Mouse (Mus musculus): Measurements from ENCODE around the gene Arhgef17. TPM values are rescaled to one million over a fixed set of nuclear protein-coding genes. Genes with fewer than 3 reads are reported as not detected.

The Arhgef17 gene
- total RNA-seq, 1 experiment, result 23.2 TPM

DNA sequence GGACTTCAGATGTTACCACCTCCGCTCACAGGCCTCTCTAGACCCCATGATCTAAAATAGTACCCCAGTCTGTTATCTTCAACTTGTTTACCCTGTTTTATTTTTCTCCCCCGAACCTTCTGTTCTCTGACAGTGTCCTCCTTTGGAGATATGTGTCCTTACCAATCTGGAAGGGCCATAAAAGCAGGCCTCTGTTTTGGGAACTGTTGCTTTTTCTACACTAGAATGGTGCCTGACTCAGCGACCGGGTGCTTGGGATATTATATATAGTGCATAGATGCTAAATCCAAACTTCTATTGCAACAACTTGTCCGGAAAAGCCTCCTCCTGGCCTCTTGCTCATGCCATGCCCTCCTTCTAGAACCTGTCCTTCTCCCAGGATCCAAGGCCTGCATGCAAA, 7.7 kb downstream of the Arhgef17 start:
- Histone ChIP-seq H3K36me3 (ENCODE audit: control insufficient read depth, insufficient read depth, low read length, poor library complexity, severe bottlenecking) (peaks cover 14% of the 10 kb centered on the region; the same call in 1 of the 2 replicates), H3K9ac (ENCODE audit: insufficient read depth, low read depth, low read length, poor library complexity, severe bottlenecking) (no peak overlapping the region), H3K27ac (ENCODE audit: insufficient read depth, low read depth, low read length, poor library complexity, severe bottlenecking) (no peak overlapping the region), H3K4me1 (ENCODE audit: control insufficient read depth in 2 of 2, insufficient read depth in 2 of 2, low read length in 2 of 2, poor library complexity in 1 of 2) (peaks cover 5 to 32% of the 10 kb centered on the region in 2 experiments), H3K4me3 (ENCODE audit: insufficient read depth in 1 of 2, low read depth in 1 of 2, low read length in 2 of 2, poor library complexity in 1 of 2, severe bottlenecking in 1 of 2) (no peak overlapping the region), H3K9me3 (ENCODE audit: control insufficient read depth, insufficient read depth, low read depth, low read length) (no peaks in the 10 kb centered on the region)
- in situ Hi-C loops (cut with MboI; ENCODE audit: low sequenced_read_pairs in 2 of 2, unreplicated experiment in 2 of 2), result no loop called here
- TF ChIP-seq ZNF384 (IDR thresholded peaks at IDR 0.05; ENCODE audit: low read depth, low read length) (no peak), ZC3H11A (IDR thresholded peaks at IDR 0.05; ENCODE audit: borderline replicate concordance, low read depth, low read length) (no peak), HCFC1 (IDR thresholded peaks at IDR 0.05; ENCODE audit: borderline replicate concordance, insufficient read depth, low read length) (no peak), MAFK (IDR thresholded peaks at IDR 0.05; ENCODE audit: insufficient read depth, low read depth, low read length) (no peak), CHD2 (IDR thresholded peaks at IDR 0.05; ENCODE audit: low read depth, low read length) (no peak)
- no peak for DNase-seq (ENCODE audit: low read depth, low spot score)

DNA sequence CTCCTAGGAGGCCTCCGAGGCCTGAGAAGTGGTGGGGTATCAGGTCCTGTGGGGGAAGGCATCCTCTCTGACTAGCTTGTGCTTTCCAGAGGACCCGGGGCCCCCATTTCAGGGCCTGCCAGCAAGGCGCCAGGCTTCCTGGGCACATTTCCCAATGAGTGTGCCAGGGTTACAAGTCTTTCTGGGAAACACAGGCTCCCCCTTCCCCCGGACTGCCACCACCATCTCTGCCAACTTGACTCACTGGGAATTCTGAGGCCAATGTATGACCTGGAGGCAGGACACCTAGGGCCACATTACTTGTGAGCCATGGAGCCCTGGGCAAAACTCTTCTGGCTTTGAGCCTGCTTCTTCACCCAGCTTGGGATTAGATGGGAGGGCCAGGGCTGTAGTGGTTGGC, 9.0 kb downstream of the Arhgef17 start:
- H3K4me1 ChIP-seq (ENCODE audit: control insufficient read depth in 2 of 2, insufficient read depth in 2 of 2, low read length in 2 of 2, poor library complexity in 1 of 2), result peaks cover 9 to 36% of the 10 kb centered on the region in 2 experiments
- H3K27ac ChIP-seq (ENCODE audit: insufficient read depth, low read depth, low read length, poor library complexity, severe bottlenecking), result no peak overlapping the region
- in situ Hi-C loops (cut with MboI; ENCODE audit: low sequenced_read_pairs in 2 of 2, unreplicated experiment in 2 of 2), result no loop called here
- TF ChIP-seq MAFK (IDR thresholded peaks at IDR 0.05; ENCODE audit: insufficient read depth, low read depth, low read length), result no peak
- no peak for TF ChIP-seq ZC3H11A (IDR thresholded peaks at IDR 0.05; ENCODE audit: borderline replicate concordance, low read depth, low read length)
- H3K36me3 ChIP-seq (ENCODE audit: control insufficient read depth, insufficient read depth, low read length, poor library complexity, severe bottlenecking), result peaks cover 5% of the 10 kb centered on the region; the same call in 1 of the 2 replicates
- no peaks in the 10 kb centered on the region for H3K9me3 ChIP-seq (ENCODE audit: control insufficient read depth, insufficient read depth, low read depth, low read length)
- no peak overlapping the region for H3K4me3 ChIP-seq (ENCODE audit: insufficient read depth in 1 of 2, low read depth in 1 of 2, low read length in 2 of 2, poor library complexity in 1 of 2, severe bottlenecking in 1 of 2)
- H3K9ac ChIP-seq (ENCODE audit: insufficient read depth, low read depth, low read length, poor library complexity, severe bottlenecking), result no peak overlapping the region
- no peak for DNase-seq (ENCODE audit: low read depth, low spot score)

DNA sequence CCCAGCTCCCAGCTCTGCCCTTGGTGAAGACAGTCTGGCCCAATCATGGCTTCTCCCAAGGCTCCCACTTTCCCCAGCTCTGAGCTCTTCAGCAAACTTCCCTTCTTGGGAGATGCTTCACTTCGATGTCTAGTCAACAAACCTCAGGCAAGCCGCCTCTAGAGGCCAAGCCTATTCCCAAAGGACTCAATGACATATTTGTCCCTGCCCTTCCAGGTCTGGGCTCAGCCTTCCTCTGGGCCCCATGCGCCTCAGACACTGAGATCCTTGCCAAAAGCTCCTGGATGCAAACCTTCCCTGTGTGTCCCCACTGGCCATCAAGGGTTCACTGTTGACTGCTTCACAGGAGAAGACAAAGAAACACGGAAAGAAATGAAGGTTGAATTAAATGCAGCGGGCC, 10.6 kb downstream of the Arhgef17 start:
- H3K4me3 ChIP-seq (ENCODE audit: insufficient read depth in 1 of 2, low read depth in 1 of 2, low read length in 2 of 2, poor library complexity in 1 of 2, severe bottlenecking in 1 of 2), result no peak overlapping the region
- peaks cover 8% of the 10 kb centered on the region; the same call in 1 of the 2 replicates for H3K36me3 ChIP-seq (ENCODE audit: control insufficient read depth, insufficient read depth, low read length, poor library complexity, severe bottlenecking)
- H3K27ac ChIP-seq (ENCODE audit: insufficient read depth, low read depth, low read length, poor library complexity, severe bottlenecking), result no peak overlapping the region
- TF ChIP-seq HCFC1 (IDR thresholded peaks at IDR 0.05; ENCODE audit: borderline replicate concordance, insufficient read depth, low read length) (no peak), ZNF384 (IDR thresholded peaks at IDR 0.05; ENCODE audit: low read depth, low read length) (no peak), CHD2 (IDR thresholded peaks at IDR 0.05; ENCODE audit: low read depth, low read length) (no peak), ZC3H11A (IDR thresholded peaks at IDR 0.05; ENCODE audit: borderline replicate concordance, low read depth, low read length) (no peak), MAFK (IDR thresholded peaks at IDR 0.05; ENCODE audit: insufficient read depth, low read depth, low read length) (no peak)
- H3K9me3 ChIP-seq (ENCODE audit: control insufficient read depth, insufficient read depth, low read depth, low read length), result no peaks in the 10 kb centered on the region
- no peak overlapping the region for H3K9ac ChIP-seq (ENCODE audit: insufficient read depth, low read depth, low read length, poor library complexity, severe bottlenecking)
- in situ Hi-C loops (cut with MboI; ENCODE audit: low sequenced_read_pairs in 2 of 2, unreplicated experiment in 2 of 2), result no loop called here
- peaks cover 9 to 25% of the 10 kb centered on the region in 2 experiments for H3K4me1 ChIP-seq (ENCODE audit: control insufficient read depth in 2 of 2, insufficient read depth in 2 of 2, low read length in 2 of 2, poor library complexity in 1 of 2)
- DNase-seq (ENCODE audit: low read depth, low spot score), result no peak

DNA sequence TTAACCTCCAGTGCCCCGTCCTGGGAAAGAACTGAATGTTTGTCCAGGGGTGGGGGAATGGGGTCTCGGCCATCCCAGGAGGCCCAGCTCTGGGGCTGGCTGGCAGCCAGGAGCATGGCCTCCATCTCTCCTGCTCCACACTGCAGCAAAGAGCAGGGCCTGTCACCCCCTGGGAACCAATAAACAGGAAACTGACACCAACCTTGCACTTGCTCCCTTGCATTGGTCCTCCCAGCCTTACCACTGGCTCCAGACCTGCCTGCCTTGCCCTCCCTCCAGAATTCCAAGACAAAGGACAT, 12.1 kb downstream of the Arhgef17 start:
- TF ChIP-seq ZC3H11A (IDR thresholded peaks at IDR 0.05; ENCODE audit: borderline replicate concordance, low read depth, low read length) (no peak), MAFK (IDR thresholded peaks at IDR 0.05; ENCODE audit: insufficient read depth, low read depth, low read length) (no peak), ZNF384 (IDR thresholded peaks at IDR 0.05; ENCODE audit: low read depth, low read length) (no peak), HCFC1 (IDR thresholded peaks at IDR 0.05; ENCODE audit: borderline replicate concordance, insufficient read depth, low read length) (no peak), CHD2 (IDR thresholded peaks at IDR 0.05; ENCODE audit: low read depth, low read length) (no peak)
- Histone ChIP-seq H3K36me3 (ENCODE audit: control insufficient read depth, insufficient read depth, low read length, poor library complexity, severe bottlenecking) (peaks cover 12% of the 10 kb centered on the region; the same call in 1 of the 2 replicates), H3K9ac (ENCODE audit: insufficient read depth, low read depth, low read length, poor library complexity, severe bottlenecking) (no peak overlapping the region), H3K4me3 (ENCODE audit: insufficient read depth in 1 of 2, low read depth in 1 of 2, low read length in 2 of 2, poor library complexity in 1 of 2, severe bottlenecking in 1 of 2) (no peak overlapping the region), H3K4me1 (ENCODE audit: control insufficient read depth in 2 of 2, insufficient read depth in 2 of 2, low read length in 2 of 2, poor library complexity in 1 of 2) (peaks cover 4 to 16% of the 10 kb centered on the region in 2 experiments; a peak in 3 of 4 replicates), H3K9me3 (ENCODE audit: control insufficient read depth, insufficient read depth, low read depth, low read length) (no peaks in the 10 kb centered on the region), H3K27ac (ENCODE audit: insufficient read depth, low read depth, low read length, poor library complexity, severe bottlenecking) (no peak overlapping the region)
- in situ Hi-C loops (cut with MboI; ENCODE audit: low sequenced_read_pairs in 2 of 2, unreplicated experiment in 2 of 2), result no loop called here
- no peak for DNase-seq (ENCODE audit: low read depth, low spot score)
